Mouse (Mus musculus): ENCODE results near the gene Fam168b. TPM values are rescaled to one million over a fixed set of nuclear protein-coding genes. Genes with fewer than 3 reads are reported as not detected.

Gene Fam168b
- total RNA-seq, 2 experiments from 2014 or later, result 13.0 to 21.2 TPM

Other genes starting within 250 kb of the Fam168b start
- 8.0 and 26.7 TPM in 2 replicates for gene Plekhb2, start 6.9 kb upstream of the Fam168b start, total RNA-seq (2015; ENCODE audit: low replicate concordance)
- 2.5 and 2.7 TPM in 2 replicates for gene Plekhb2, start 6.9 kb upstream of the Fam168b start, total RNA-seq (2017; ENCODE audit: low replicate concordance)